Mouse (Mus musculus) neural tube, postnatal 0 days (tissue): ENCODE results near the gene Zgrf1. TPM values are rescaled to one million over a fixed set of nuclear protein-coding genes. Genes with fewer than 3 reads are reported as not detected.

Experiments used
- microRNA counts: library from miRNA; unstranded; fragments of <30 nt; microRNA quantifications from one replicate; lab custom pipeline; 2015
- microRNA-seq: library from miRNA; unstranded; fragments of <30 nt; microRNA quantifications from one replicate; pipeline ENCODE4, GENCODE M21; 2016
- polyA plus RNA-seq: library from polyadenylated mRNA; unstranded; fragments of >200 nt; fragmentation: Nextera tagmentation; extraction: Ambion mirVana; gene quantifications from 2 replicates; pipeline ENCODE4 v1.2.1, GENCODE M21; 2015

The Zgrf1 gene
- polyA plus RNA-seq = 2.5 and 3.0 TPM in 2 replicates

DNA sequence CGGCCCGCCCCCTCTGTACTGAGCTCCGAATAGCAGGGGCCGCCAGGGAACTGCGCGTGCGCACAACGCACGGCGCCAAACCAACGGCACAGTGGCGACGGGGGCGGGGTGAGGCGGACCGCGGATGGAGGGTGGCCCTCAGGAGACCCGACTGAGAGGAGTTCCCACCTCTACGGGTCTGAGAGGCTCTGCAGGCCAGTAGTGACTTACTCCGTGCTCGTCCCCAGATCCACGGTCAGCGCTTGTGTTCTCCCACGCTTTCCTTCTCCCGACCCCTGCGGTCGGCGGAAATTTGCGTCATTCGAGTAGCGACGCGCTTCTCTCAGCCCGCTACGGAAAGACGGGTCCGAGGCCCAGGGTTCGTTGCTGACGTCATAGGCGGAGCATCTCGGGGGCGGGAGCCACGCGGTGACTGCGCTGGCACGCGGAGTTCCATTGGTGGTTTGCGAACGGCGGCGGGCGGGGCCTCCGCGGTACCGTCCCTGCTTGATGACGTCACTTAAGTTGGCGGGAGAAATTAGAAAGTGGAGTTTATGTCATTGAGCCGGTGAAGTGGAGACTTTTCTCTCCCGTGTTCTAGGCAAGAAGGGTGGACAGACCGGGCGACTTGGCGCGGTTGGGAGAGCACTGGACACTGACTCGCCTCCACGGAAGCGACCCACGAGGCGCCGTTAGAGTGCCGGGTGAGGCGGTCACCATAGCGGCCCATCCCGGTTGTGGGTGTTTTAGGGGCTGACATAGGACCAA, at the start of gene Zgrf1, which contains the start of gene Larp7:
Gene Zgrf1 (plus strand): TSS at position 517 of the 747 bp plus-strand sequence.
Gene Larp7 (minus strand): TSS at position 377 of the 747 bp plus-strand sequence.

GRCm38 (mm10) chr3:127633080-127634032, 80.1 kb downstream of the Zgrf1 start, which contains the start of gene Neurog2:
Gene Neurog2 (plus strand): TSS chr3:127633135.

MicroRNAs encoded within 50 kb of the gene (microRNA counts, 519-probe panel; counts per million panel counts)
- 40.5 counts per million for microRNA mmu-miR-302a (lab: Ali Mortazavi, UCI)
- microRNA mmu-miR-302b (lab: Ali Mortazavi, UCI) = 40.5 counts per million
- 40.5 counts per million for microRNA mmu-miR-302c (lab: Ali Mortazavi, UCI)
- microRNA mmu-miR-302d (lab: Ali Mortazavi, UCI) = 40.5 counts per million
- 40.5 counts per million for microRNA mmu-miR-367 (lab: Ali Mortazavi, UCI)

Small RNAs within 50 kb of the gene (microRNA-seq; reads per million reads assigned to microRNA genes)
- gene Mir302a (34.2 reads per million, percentile 32 among the genes with 10 or more reads in this experiment), gene Mir302b (21.5 reads per million, percentile 27 among the genes with 10 or more reads in this experiment), gene Mir302c (6.4 reads per million, percentile 14 among the genes with 10 or more reads in this experiment), gene Mir302d (38.6 reads per million, percentile 33 among the genes with 10 or more reads in this experiment), gene Mir367 (not detected)

Other genes starting within 250 kb of the Zgrf1 start
- gene Ank2, start 54.1 kb upstream of the Zgrf1 start, polyA plus RNA-seq = 197 and 204 TPM in 2 replicates
- gene Larp7, start 140 bp upstream of the Zgrf1 start, polyA plus RNA-seq = 22.3 and 23.1 TPM in 2 replicates
- 0.67 and 0.73 TPM in 2 replicates for gene Neurog2, start 79.6 kb downstream of the Zgrf1 start, polyA plus RNA-seq
- gene Alpk1, start 227.0 kb downstream of the Zgrf1 start, polyA plus RNA-seq = 0.42 and 0.44 TPM in 2 replicates
- 4.3 and 4.4 TPM in 2 replicates for gene Tifa, start 236.3 kb downstream of the Zgrf1 start, polyA plus RNA-seq